Mouse (Mus musculus) intestine, postnatal 0 days (tissue): Measurements from ENCODE around the gene Zfp819. TPM values are rescaled to one million over a fixed set of nuclear protein-coding genes. Genes with fewer than 3 reads are reported as not detected.

Source experiments
- ATAC-seq: fragments of 200-750 bp; cut with Nextera tagmentation; 2 replicates; pipeline ENCODE4 v1.8.0; 2017; ENCODE audit warnings: mild to moderate bottlenecking, moderate TSS enrichment, moderate library complexity
- H3K27ac ChIP-seq: fragments of 300-500 bp; sonication (generic); 2 replicates; pipeline ENCODE4 v1.5.1; 2014; ENCODE audit warnings: mild to moderate bottlenecking, low read depth, low read length, moderate library complexity
- H3K27me3 ChIP-seq: fragments of 300-500 bp; sonication (generic); replicated peaks from 2 replicates; pipeline ENCODE4 v1.6.1; 2014; ENCODE audit warnings: low read length, mixed read lengths; ENCODE audit not compliant: control insufficient read depth, insufficient read depth
- H3K36me3 ChIP-seq: fragments of 300-500 bp; sonication (generic); 2 replicates; pipeline ENCODE4 v1.6.1; 2014; ENCODE audit warnings: mild to moderate bottlenecking, moderate library complexity; ENCODE audit not compliant: control insufficient read depth, insufficient read depth
- H3K4me1 ChIP-seq: fragments of 300-500 bp; sonication (generic); replicated peaks from 2 replicates; pipeline ENCODE4 v1.6.1; 2014; ENCODE audit warnings: antibody characterized with exemption, low read length, mixed read lengths; ENCODE audit not compliant: control insufficient read depth, insufficient read depth
- H3K4me2 ChIP-seq: fragments of 300-500 bp; sonication (generic); replicated peaks from 2 replicates; pipeline ENCODE4 v1.6.1; 2014; ENCODE audit warnings: low read depth, mild to moderate bottlenecking, moderate library complexity
- H3K4me3 ChIP-seq: fragments of 300-500 bp; sonication (generic); 2 replicates; pipeline ENCODE4 v1.5.1; 2014; ENCODE audit warnings: low read depth, low read length
- H3K9ac ChIP-seq: fragments of 300-500 bp; sonication (generic); 2 replicates; pipeline ENCODE4 v1.6.1; 2014; ENCODE audit warnings: mild to moderate bottlenecking, low read depth, low read length
- H3K9me3 ChIP-seq: fragments of 300-500 bp; sonication (generic); 2 replicates; pipeline ENCODE4 v1.6.1; 2016; ENCODE audit warnings: mixed run types; ENCODE audit not compliant: control insufficient read depth
- CTCF ChIP-seq: sonication (generic); IDR thresholded peaks from 2 replicates; pipeline ENCODE4 v1.5.1; 2016; ENCODE audit warnings: low read depth, mild to moderate bottlenecking, control low read depth, antibody characterized with exemption, moderate library complexity
- WGBS: fragments of 180-500 bp; shearing (Covaris S2); extraction: QIAGEN DNeasy Blood & Tissue Kit; methylation state at CpG from one replicate; pipeline ENCODE4 v1.1.7; 2014; 5-methylcytosine and 5-hydroxymethylcytosine counted together
- polyA plus RNA-seq: library from polyadenylated mRNA; unstranded; fragments of >200 nt; fragmentation: Nextera tagmentation; extraction: Ambion mirVana; gene quantifications from 2 replicates; pipeline ENCODE4 v1.2.1, GENCODE M21; 2015

Gene Zfp819
- polyA plus RNA-seq, 1 experiment from 2014 or later: not detected

DNA sequence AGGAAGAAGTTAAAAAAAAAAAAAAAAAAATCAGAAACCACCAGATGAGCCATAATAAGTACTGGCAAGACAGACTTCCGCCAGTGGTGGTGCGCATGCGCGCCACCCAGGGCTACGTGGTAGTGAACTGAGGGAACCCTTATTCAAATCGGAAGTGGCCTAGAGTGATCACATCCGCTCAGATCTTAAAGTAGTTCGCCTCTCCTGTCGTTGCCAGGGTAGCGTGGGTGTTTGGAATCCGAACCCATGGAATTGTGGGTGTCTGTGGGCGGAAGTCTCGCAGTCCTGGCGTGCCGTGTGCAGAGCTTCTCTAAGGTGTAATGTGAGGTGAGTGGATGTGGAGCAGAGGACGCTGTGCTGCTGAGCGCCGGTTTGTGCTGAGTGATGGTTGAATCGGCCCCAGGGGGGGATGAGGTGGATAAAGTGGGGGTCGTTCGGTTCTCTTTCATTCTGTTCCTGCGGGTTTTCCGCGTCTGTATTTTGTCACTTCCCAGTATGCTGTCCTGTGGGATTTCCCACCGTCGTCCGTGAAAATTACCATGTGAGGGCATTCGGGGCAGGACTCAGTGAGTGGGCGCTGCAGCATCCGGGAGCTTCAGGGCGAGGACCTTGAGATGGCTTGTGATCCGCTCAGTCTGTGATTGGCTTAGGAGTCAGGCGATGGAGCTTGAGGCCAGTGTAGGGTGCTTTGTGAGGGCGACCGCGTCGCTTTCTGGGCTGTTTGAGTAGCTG, 27.4 kb upstream of the Zfp819 start, which contains the start of gene Zfp719:
Gene Zfp719, plus strand, starts transcription at position 171 of the 732 bp plus-strand sequence.
- Histone ChIP-seq H3K4me3 (peak within 1 kb of the TSS; percentile 78), H3K9ac (peak within 1 kb of the TSS; percentile 71)
- no peak for TF ChIP-seq CTCF

DNA sequence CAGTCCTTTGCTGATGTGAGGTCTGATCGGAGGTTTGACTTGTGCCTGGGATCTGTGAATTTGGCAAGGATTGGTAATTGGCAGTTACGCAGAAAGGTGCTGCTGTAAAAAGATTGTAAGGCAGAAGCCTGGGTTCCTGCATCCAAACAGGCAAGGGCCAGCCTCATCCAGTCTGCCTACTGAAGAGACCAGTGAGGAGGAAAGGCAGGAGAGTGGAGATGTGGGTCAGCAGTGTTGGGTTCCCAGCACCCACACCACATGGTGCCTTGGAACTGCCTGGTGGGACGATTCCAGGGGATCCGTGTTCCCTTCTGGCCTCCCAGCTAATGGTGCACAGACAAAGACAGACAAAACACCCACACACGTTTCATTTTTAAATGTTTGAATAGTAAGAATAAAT, 26.4 kb upstream of the Zfp819 start:
- Histone ChIP-seq H3K9ac (no peak overlapping the region), H3K9me3 (no peaks in the 10 kb centered on the region), H3K4me1 (no peaks in the 10 kb centered on the region; the same call in 1 of the 2 replicates), H3K27ac (no peak overlapping the region), H3K4me2 (peak overlapping the region; percentile 78), H3K36me3 (peaks cover 19% of the 10 kb centered on the region), H3K27me3 (no peaks in the 10 kb centered on the region), H3K4me3 (peak overlapping the region; percentile 78; the same call in 1 of the 2 replicates)
- no peak for TF ChIP-seq CTCF
- 56% methylated on average over 5 of the region's 5 CpGs for WGBS
- no peak for ATAC-seq

More for the DNA sequence above, 27.4 kb upstream of the Zfp819 start, which contains the start of gene Zfp719:
- H3K36me3 ChIP-seq: peaks cover 13% of the 10 kb centered on the region
- H3K27me3 ChIP-seq: no peaks in the 10 kb centered on the region
- H3K4me2 ChIP-seq: peak within 1 kb of the TSS; percentile 78
- no peaks in the 10 kb centered on the region; the same call in 1 of the 2 replicates for H3K4me1 ChIP-seq
- WGBS: under 1% methylated on average over 37 of the region's 37 CpGs
- peak; percentile 98 for ATAC-seq
- H3K9me3 ChIP-seq: no peaks in the 10 kb centered on the region
- peak within 1 kb of the TSS; percentile 82 for H3K27ac ChIP-seq

GRCm38 (mm10) chr7:43584790-43585189, 22.2 kb upstream of the Zfp819 start:
- ATAC-seq: no peak
- Histone ChIP-seq H3K9me3 (no peaks in the 10 kb centered on the region), H3K9ac (no peak overlapping the region), H3K4me1 (no peaks in the 10 kb centered on the region; the same call in 1 of the 2 replicates), H3K27ac (no peak overlapping the region), H3K4me3 (no peak overlapping the region), H3K36me3 (peaks cover 54% of the 10 kb centered on the region), H3K4me2 (no peak overlapping the region), H3K27me3 (no peaks in the 10 kb centered on the region)
- TF ChIP-seq CTCF: peak; percentile 55
- WGBS: 88% methylated on average over 5 of the region's 5 CpGs

DNA sequence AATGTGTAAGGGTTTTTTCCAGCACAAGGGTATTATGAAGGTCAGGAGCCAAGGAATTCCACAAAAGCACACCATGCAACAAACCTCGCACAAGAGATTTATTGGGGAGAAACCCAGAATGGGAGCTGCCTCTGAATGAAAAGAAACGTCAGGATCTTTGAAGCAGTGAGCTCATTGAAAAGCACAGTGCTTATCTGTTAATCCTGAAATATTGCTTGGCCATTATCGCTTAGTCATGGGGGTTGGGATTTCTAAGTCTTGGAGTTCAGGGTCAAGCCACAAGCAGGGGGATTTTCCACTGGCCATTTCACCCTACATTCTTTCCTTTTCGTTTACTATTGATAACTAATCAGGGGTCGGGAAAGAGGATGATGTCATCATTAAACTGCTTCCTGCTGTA, 5.1 kb upstream of the Zfp819 start:
- no peaks in the 10 kb centered on the region for H3K27me3 ChIP-seq
- H3K4me1 ChIP-seq: 0 out of 2 replicates have a peak, but pooled peaks cover 2% of the 10 kb centered on the region
- no peak for ATAC-seq
- no peak overlapping the region for H3K4me2 ChIP-seq
- no peaks in the 10 kb centered on the region for H3K36me3 ChIP-seq
- 22% methylated on average over 5 of the region's 5 CpGs for WGBS
- no peaks in the 10 kb centered on the region for H3K9me3 ChIP-seq
- H3K4me3 ChIP-seq: no peak overlapping the region
- no peak for TF ChIP-seq CTCF
- no peak overlapping the region for H3K9ac ChIP-seq
- no peak overlapping the region for H3K27ac ChIP-seq

- Histone ChIP-seq H3K9me3 (no peaks in the 10 kb centered on the region), H3K27me3 (0 out of 2 replicates have a peak, but pooled peaks cover 6% of the 10 kb centered on the region), H3K9ac (no peak overlapping the region), H3K4me2 (no peak overlapping the region), H3K27ac (no peak overlapping the region), H3K4me3 (no peak overlapping the region), H3K36me3 (no peaks in the 10 kb centered on the region), H3K4me1 (peaks cover 6% of the 10 kb centered on the region; the same call in 1 of the 2 replicates)
- TF ChIP-seq CTCF: no peak
- WGBS: 36% methylated on average over 5 of the region's 5 CpGs
- ATAC-seq: no peak
Measured at GRCm38 (mm10) chr7:43607743-43608287, 846 bp downstream of the Zfp819 start.

- Histone ChIP-seq H3K4me3 (no peak overlapping the region), H3K9me3 (no peaks in the 10 kb centered on the region), H3K4me2 (no peak overlapping the region), H3K27me3 (0 out of 2 replicates have a peak, but pooled peaks cover 6% of the 10 kb centered on the region), H3K9ac (no peak overlapping the region), H3K36me3 (no peaks in the 10 kb centered on the region), H3K4me1 (peaks cover 6% of the 10 kb centered on the region; the same call in 1 of the 2 replicates), H3K27ac (no peak overlapping the region)
- no peak for TF ChIP-seq CTCF
- ATAC-seq: no peak
- WGBS: 65% methylated on average over 7 of the region's 7 CpGs
Measured at GRCm38 (mm10) chr7:43608316-43608824, 1.4 kb downstream of the Zfp819 start.
